Mouse (Mus musculus) T-helper 2 cell (primary cell): ENCODE data around the gene Mybl2.

Experiments used
- in situ Hi-C: fragments of 300-600 bp; cut with MboI, MseI; formaldehyde crosslinking; loops from one replicate; pipeline ENCODE4 v1.15.1; 2025; ENCODE audit warnings: high pct_unique_total_duplicates

Mybl2 gene

DNA sequence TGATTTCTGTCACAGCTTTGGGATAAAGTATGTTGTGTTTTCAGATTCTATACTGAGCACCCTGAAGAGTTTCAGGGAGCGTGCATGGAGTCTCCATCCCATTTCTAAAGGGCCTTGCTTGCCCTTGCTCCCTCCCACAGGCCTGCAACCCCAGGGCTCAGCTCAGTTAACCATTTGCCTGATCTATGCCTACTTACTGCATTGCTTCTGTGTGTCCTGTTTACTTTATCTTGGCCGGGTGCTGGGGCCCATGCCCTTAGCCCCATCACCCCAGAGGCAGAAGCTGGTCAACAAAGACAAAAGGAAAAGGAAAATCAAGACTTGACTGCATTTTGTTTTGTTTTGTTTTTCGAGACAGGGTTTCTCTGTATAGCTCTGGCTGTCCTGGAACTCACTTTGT is 17.1 kb downstream of the Mybl2 start:
- in situ Hi-C loops = no loop called here

GRCm38 (mm10) chr2:163073023-163073757 is 18.7 kb downstream of the Mybl2 start:
- in situ Hi-C loops = no loop called here

GRCm38 (mm10) chr2:163074006-163074405 is 19.5 kb downstream of the Mybl2 start:
- in situ Hi-C loops = no loop called here

GRCm38 (mm10) chr2:163074808-163075207 is 20.3 kb downstream of the Mybl2 start:
- in situ Hi-C loops = no loop called here

GRCm38 (mm10) chr2:163075234-163075633 is 20.7 kb downstream of the Mybl2 start:
- in situ Hi-C loops = no loop called here

DNA sequence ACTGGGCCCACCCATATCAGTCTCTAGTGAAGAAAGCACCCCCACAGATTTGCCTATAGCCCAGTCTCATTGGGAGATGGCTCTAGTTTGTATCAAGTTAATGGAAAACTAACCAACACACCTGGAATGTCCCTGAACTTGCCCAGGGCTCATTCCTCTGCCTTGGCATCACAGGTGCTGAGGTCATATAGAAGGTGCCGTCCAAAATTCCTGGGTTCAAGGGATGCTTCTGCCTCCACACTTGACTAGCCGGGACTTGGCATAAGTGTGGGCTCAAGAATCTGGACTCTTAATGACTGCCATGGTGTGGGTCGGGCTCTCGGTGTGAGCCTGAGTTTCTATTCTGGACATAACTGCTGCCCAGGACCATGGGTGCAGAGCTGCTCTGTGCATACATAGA is 24.6 kb downstream of the Mybl2 start:
- in situ Hi-C loops = no loop called here

GRCm38 (mm10) chr2:163082591-163082990 is 28.1 kb downstream of the Mybl2 start:
- in situ Hi-C loops = no loop called here

DNA sequence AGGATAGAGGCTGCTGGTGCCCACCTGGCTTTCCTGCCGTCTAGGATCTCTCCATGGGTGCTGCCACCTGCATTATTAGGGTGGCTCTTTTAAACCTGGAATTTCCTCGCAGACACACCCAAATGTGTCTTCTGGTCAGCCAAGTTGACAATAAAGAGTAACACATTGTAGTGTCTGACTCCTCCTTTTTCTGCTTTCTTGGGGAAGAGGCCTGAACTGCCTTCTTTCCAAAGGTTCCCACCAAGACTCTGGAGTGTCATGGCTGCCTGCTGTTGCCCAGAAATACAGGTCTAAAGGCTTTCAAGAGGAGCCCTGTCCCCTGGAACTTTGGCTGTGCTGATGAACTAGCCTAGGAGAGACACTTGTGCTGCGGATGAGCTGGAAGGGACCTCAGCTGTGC is 30.0 kb downstream of the Mybl2 start:
- in situ Hi-C loops = no loop called here

GRCm38 (mm10) chr2:163085047-163085446 is 30.6 kb downstream of the Mybl2 start:
- in situ Hi-C loops = no loop called here

GRCm38 (mm10) chr2:163086561-163086960 is 32.1 kb downstream of the Mybl2 start:
- in situ Hi-C loops = no loop called here

DNA sequence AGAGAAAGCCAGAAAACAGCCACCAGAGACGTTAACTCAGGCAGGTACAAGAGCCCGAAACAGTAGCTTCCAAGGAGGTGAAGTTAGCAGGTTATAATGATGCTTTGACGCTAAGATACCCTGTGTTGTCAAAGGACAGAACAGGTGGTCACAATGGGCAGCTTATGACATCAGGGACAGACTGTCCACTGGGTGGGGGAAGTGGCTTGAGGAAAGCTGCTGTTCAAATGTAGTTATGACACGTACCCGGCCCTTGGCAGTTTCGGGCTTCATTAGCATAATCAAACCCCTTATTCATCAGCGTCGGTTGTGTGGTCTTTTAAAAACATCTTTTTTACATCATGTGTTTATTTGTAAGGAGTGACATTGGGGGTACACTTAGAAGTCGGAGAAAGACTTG is 33.2 kb downstream of the Mybl2 start, which contains the start of gene Gtsf1l:
Gtsf1l (minus strand) TSS at position 128 of the 400 bp plus-strand sequence.
- in situ Hi-C loops = no loop called here

GRCm38 (mm10) chr2:163089475-163090123 is 35.1 kb downstream of the Mybl2 start:
- in situ Hi-C loops = no loop called here

GRCm38 (mm10) chr2:163094909-163095308 is 40.4 kb downstream of the Mybl2 start:
- in situ Hi-C loops = loop anchor here (5.0 kb wide), 1 partner anchor 242 kb away; no protein-coding TSS in a partner anchor

GRCm38 (mm10) chr2:163095784-163096183 is 41.3 kb downstream of the Mybl2 start:
- in situ Hi-C loops = loop anchor here (5.0 kb wide), 1 partner anchor 242 kb away; no protein-coding TSS in a partner anchor

DNA sequence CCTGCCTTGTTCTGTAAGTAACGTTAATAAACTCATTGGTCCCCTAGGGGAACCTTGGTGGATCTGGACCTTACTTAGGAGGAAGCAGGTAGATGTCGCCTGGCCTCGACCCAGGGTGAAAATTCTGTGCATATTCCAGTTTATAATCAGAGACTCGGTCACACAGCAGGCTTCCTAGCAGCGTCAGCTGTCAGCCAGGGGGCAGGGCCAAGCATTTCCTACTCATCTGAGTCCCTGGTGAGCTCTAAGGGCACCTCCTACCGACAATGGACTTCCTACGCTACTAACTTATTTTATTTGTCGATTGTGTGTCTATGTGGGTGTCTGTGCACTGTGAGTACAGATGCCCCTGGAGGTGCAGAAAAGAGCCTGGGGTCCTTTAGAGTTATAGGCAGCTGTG is 45.4 kb downstream of the Mybl2 start:
- in situ Hi-C loops = loop anchor here (5.0 kb wide), 1 partner anchor 237 kb away; no protein-coding TSS in a partner anchor

DNA sequence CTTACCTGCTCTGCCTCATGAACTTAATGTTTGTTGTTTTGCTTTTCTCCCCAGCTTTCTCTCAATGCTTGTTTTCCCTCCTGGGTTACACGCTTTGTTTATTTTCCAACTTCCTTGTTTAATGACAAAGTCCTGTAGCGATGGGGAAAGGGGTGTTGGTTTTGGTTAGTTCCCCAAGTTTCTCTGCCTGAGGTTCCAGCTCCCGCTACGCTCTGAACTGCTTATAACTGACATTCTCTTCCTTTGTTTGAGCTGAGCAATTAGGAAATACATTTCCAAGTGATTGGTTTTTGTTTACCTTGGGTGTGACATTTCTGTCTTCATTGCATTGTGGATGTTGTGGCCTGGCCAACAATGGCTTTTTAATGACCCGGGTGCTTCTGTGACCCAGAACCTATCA is 46.1 kb downstream of the Mybl2 start:
- in situ Hi-C loops = no loop called here

- in situ Hi-C loops = no loop called here
Measured at GRCm38 (mm10) chr2:163101646-163102203, 47.2 kb downstream of the Mybl2 start.

DNA sequence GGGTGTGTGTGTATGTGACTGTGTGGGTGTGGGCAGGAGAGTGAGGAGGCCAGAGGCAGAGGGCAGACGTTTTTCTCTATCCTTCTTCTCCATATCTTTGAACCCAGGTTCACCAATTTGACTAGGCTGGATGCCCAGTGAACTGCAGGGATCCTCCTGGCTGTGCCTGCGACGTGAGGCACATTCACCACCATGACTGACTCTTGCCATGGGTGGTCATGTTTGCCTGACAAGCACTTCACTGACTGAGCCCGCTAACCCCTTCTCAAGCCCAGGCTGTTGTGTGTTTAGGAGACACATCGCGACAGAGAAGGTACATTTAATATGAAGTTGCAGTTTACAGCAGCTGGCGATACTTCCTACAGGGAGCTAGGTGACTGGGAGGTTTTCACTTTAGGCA is 47.7 kb downstream of the Mybl2 start:
- in situ Hi-C loops = no loop called here

- in situ Hi-C loops = no loop called here
Measured at GRCm38 (mm10) chr2:163102900-163103653, 48.6 kb downstream of the Mybl2 start.

DNA sequence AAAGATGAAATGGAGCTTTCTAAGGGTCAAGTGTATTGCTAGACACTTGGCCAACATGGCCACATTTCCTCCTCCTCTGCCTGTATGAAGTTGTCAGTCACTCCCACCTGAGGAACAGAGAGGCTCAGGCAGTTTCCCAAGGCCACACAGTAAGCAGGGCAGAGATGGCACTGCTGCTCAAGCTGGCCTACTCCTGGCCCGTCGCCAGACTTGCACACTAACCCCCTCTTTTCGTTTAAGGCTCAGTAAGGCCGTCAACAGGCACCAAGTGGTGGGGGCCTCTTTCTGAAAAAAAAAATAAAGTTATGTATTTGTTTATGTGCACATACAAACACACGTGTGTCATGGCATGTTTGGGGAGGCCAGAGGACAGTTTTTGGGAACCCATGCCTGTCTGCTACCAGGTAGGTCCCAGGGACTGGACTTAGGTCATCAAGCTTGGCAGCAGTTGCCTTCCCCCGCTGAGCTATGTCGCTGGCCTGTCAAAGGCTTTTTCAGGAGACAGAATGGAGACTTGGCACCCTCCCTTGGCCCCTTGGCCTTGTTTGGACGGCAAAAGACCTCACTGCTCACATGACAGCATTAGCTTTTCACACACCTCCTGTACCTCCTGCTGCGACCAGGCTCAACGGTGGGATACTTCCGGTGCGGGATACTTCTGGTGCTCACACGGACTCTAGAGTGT is 49.7 kb downstream of the Mybl2 start:
- in situ Hi-C loops = no loop called here

GRCm38 (mm10) chr2:163108385-163108784 is 53.9 kb downstream of the Mybl2 start:
- in situ Hi-C loops = loop anchor here (5.0 kb wide), 1 partner anchor 89 kb away; no protein-coding TSS in a partner anchor
